Mouse (Mus musculus) cerebellum, adult 2 months (tissue): Measurements from ENCODE around the gene Zbtb11.

ENCODE experiments used
- CTCF ChIP-seq: fragments of 200-500 bp; IDR thresholded peaks from 2 replicates; pipeline ENCODE4 v1.5.1; 2011; ENCODE audit warnings: low read depth, mild to moderate bottlenecking, control low read depth, low read length, moderate library complexity, borderline replicate concordance; ENCODE audit not compliant: insufficient read depth
- POLR2A ChIP-seq: fragments of 200-500 bp; IDR thresholded peaks from 2 replicates; pipeline ENCODE4 v1.6.1; 2011; ENCODE audit warnings: low read length, control low read depth, borderline replicate concordance; ENCODE audit not compliant: insufficient read depth

- TF ChIP-seq CTCF: no peak
- TF ChIP-seq POLR2A: no peak
Observed at GRCm38 (mm10) chr16:56058151-56058550, 84.5 kb downstream of the Zbtb11 start.
